Mouse (Mus musculus) lung, embryonic 14.5 days (tissue): ENCODE measurements at regions not wholly inside any gene's neighbourhood (a gene's known extent, or its start where the extent isn't known, plus 50 kb on each side); places are given as distances from the start of the nearest gene placed in this dataset.

Experiments used
- ATAC-seq: fragments of 200-750 bp; cut with Nextera tagmentation; 2 replicates; pipeline ENCODE4 v1.8.0; 2017; ENCODE audit warnings: mild to moderate bottlenecking, moderate TSS enrichment, moderate library complexity; ENCODE audit not compliant: insufficient read depth
- DNase-seq: peaks from one replicate; pipeline ENCODE4 v3.0.0-alpha.2; 2015
- H3K27ac ChIP-seq: fragments of 300-500 bp; sonication (generic); 2 replicates; pipeline ENCODE4 v1.5.1; 2014; ENCODE audit warnings: low read depth, mild to moderate bottlenecking, moderate library complexity
- H3K27me3 ChIP-seq: fragments of 300-500 bp; sonication (generic); 2 replicates; pipeline ENCODE4 v1.6.1; 2014; ENCODE audit warnings: low read length, control low read depth; ENCODE audit not compliant: insufficient read depth
- H3K36me3 ChIP-seq: fragments of 300-500 bp; sonication (generic); 2 replicates; pipeline ENCODE4 v1.6.1; 2014; ENCODE audit warnings: control low read depth; ENCODE audit not compliant: insufficient read depth
- H3K4me1 ChIP-seq: fragments of 300-500 bp; sonication (generic); 2 replicates; pipeline ENCODE4 v1.6.1; 2014; ENCODE audit warnings: antibody characterized with exemption, control low read depth; ENCODE audit not compliant: insufficient read depth
- H3K4me2 ChIP-seq: fragments of 300-500 bp; sonication (generic); 2 replicates; pipeline ENCODE4 v1.6.1; 2014; ENCODE audit warnings: mild to moderate bottlenecking
- H3K4me3 ChIP-seq: fragments of 300-500 bp; sonication (generic); 2 replicates; pipeline ENCODE4 v1.5.1; 2014; ENCODE audit warnings: low read depth, low read length
- H3K9ac ChIP-seq: fragments of 300-500 bp; sonication (generic); 2 replicates; pipeline ENCODE4 v1.6.1; 2014
- H3K9me3 ChIP-seq: fragments of 300-500 bp; sonication (generic); 2 replicates; pipeline ENCODE4 v1.6.1; 2016; ENCODE audit warnings: low read depth, low read length, control low read depth
- CTCF ChIP-seq: IDR thresholded peaks from 2 replicates; pipeline ENCODE4 v1.5.1; 2016; ENCODE audit warnings: antibody characterized with exemption, low read depth
- WGBS: fragments of 180-500 bp; shearing (Covaris S2); extraction: QIAGEN DNeasy Blood & Tissue Kit; methylation state at CpG from one replicate; pipeline ENCODE4 v1.1.7; 2014; 5-methylcytosine and 5-hydroxymethylcytosine counted together

GRCm38 (mm10) chr13:52726043-52726442 lies 143.1 kb downstream of the Syk start:
- Histone ChIP-seq H3K9me3 (no peaks in the 10 kb centered on the region), H3K36me3 (no peaks in the 10 kb centered on the region), H3K4me3 (no peak overlapping the region), H3K27ac (no peak overlapping the region), H3K27me3 (no peaks in the 10 kb centered on the region), H3K9ac (no peak overlapping the region), H3K4me2 (no peak overlapping the region), H3K4me1 (no peaks in the 10 kb centered on the region)
- TF ChIP-seq CTCF: peak; percentile 21; the same call in 1 of the 2 replicates
- peak; percentile 62 for DNase-seq
- 45% methylated on average over 10 of the region's 10 CpGs for WGBS
- ATAC-seq: peak; percentile 49; the same call in 1 of the 2 replicates

- 66% methylated on average over 3 of the region's 3 CpGs for WGBS
- ATAC-seq: no peak
- no peaks in the 10 kb centered on the region for H3K27me3 ChIP-seq
Measured at GRCm38 (mm10) chr13:52726525-52726924, 143.6 kb downstream of the Syk start.

GRCm38 (mm10) chr13:52735453-52735933 lies 152.5 kb downstream of the Syk start:
- 67% methylated on average over 6 of the region's 6 CpGs for WGBS
- Histone ChIP-seq H3K36me3 (no peaks in the 10 kb centered on the region), H3K9ac (no peak overlapping the region), H3K27ac (no peak overlapping the region), H3K9me3 (no peaks in the 10 kb centered on the region), H3K4me2 (no peak overlapping the region; the same call in 1 of the 2 replicates), H3K4me1 (peaks cover 6% of the 10 kb centered on the region; the same call in 1 of the 2 replicates), H3K4me3 (no peak overlapping the region), H3K27me3 (no peaks in the 10 kb centered on the region)
- ATAC-seq: no peak
- peak; percentile 19 for DNase-seq
- TF ChIP-seq CTCF: no peak

More at GRCm38 (mm10) chr13:52726525-52726924, 143.6 kb downstream of the Syk start:
- no peak overlapping the region for H3K4me3 ChIP-seq
- H3K9me3 ChIP-seq: no peaks in the 10 kb centered on the region
- TF ChIP-seq CTCF: no peak
- no peak for DNase-seq
- H3K36me3 ChIP-seq: no peaks in the 10 kb centered on the region
- H3K9ac ChIP-seq: no peak overlapping the region
- no peaks in the 10 kb centered on the region for H3K4me1 ChIP-seq
- H3K4me2 ChIP-seq: no peak overlapping the region
- H3K27ac ChIP-seq: no peak overlapping the region

- Histone ChIP-seq H3K27me3 (no peaks in the 10 kb centered on the region), H3K9me3 (no peaks in the 10 kb centered on the region), H3K9ac (no peak overlapping the region), H3K27ac (no peak overlapping the region), H3K4me1 (peaks cover 6% of the 10 kb centered on the region; the same call in 1 of the 2 replicates), H3K4me2 (no peak overlapping the region; the same call in 1 of the 2 replicates), H3K4me3 (no peak overlapping the region), H3K36me3 (no peaks in the 10 kb centered on the region)
- DNase-seq (peak; percentile 64), ATAC-seq (0 out of 2 replicates have a peak, but pooled peaks have one; percentile 38)
- 45% methylated on average over 19 of the region's 19 CpGs for WGBS
- no peak for TF ChIP-seq CTCF
Measured at GRCm38 (mm10) chr13:52735934-52736523, 153.1 kb downstream of the Syk start.

- DNase-seq (no peak), ATAC-seq (no peak)
- no peak overlapping the region for H3K4me2 ChIP-seq
- no peaks in the 10 kb centered on the region for H3K9me3 ChIP-seq
- H3K27me3 ChIP-seq: no peaks in the 10 kb centered on the region
- no peak overlapping the region for H3K9ac ChIP-seq
- TF ChIP-seq CTCF: no peak
- peaks cover 6% of the 10 kb centered on the region; the same call in 1 of the 2 replicates for H3K4me1 ChIP-seq
- WGBS: 60% methylated on average over 9 of the region's 9 CpGs
- H3K36me3 ChIP-seq: no peaks in the 10 kb centered on the region
- no peak overlapping the region for H3K4me3 ChIP-seq
- no peak overlapping the region for H3K27ac ChIP-seq
Measured at GRCm38 (mm10) chr13:52738095-52738660, 155.2 kb downstream of the Syk start.

GRCm38 (mm10) chr13:52741371-52741770 lies 158.4 kb downstream of the Syk start:
- no peaks in the 10 kb centered on the region for H3K4me1 ChIP-seq
- H3K27me3 ChIP-seq: no peaks in the 10 kb centered on the region
- H3K4me3 ChIP-seq: no peak overlapping the region
- no peak overlapping the region for H3K9ac ChIP-seq
- WGBS: 75% methylated on average over 4 of the region's 4 CpGs
- H3K36me3 ChIP-seq: no peaks in the 10 kb centered on the region
- no peak for TF ChIP-seq CTCF
- DNase-seq (no peak), ATAC-seq (no peak)
- no peak overlapping the region for H3K27ac ChIP-seq
- no peak overlapping the region for H3K4me2 ChIP-seq
- no peaks in the 10 kb centered on the region for H3K9me3 ChIP-seq

GRCm38 (mm10) chr13:52756005-52756404 lies 173.0 kb downstream of the Syk start:
- 39% methylated on average over 10 of the region's 10 CpGs for WGBS
- no peak overlapping the region for H3K4me3 ChIP-seq
- no peak overlapping the region for H3K4me2 ChIP-seq
- no peaks in the 10 kb centered on the region; the same call in 1 of the 2 replicates for H3K4me1 ChIP-seq
- H3K36me3 ChIP-seq: no peaks in the 10 kb centered on the region
- no peak for TF ChIP-seq CTCF
- DNase-seq (peak; percentile 67), ATAC-seq (peak; percentile 38; the same call in 1 of the 2 replicates)
- H3K9ac ChIP-seq: no peak overlapping the region
- 0 out of 2 replicates have a peak, but pooled peaks cover 4% of the 10 kb centered on the region for H3K27me3 ChIP-seq
- H3K9me3 ChIP-seq: no peaks in the 10 kb centered on the region
- peak overlapping the region; percentile 46; the same call in 1 of the 2 replicates for H3K27ac ChIP-seq
